Mouse (Mus musculus): ENCODE measurements around the gene Zdhhc18. TPM values are rescaled to one million over a fixed set of nuclear protein-coding genes. Genes with fewer than 3 reads are reported as not detected.
"Not testable (repeated sequence)": the region's sequence is repeated elsewhere in the genome, so short reads cannot be mapped to it uniquely, and the experiment has no call there.

The Zdhhc18 gene
- polyA plus RNA-seq, 1 experiment from 2014 or later: 3.1 TPM

DNA sequence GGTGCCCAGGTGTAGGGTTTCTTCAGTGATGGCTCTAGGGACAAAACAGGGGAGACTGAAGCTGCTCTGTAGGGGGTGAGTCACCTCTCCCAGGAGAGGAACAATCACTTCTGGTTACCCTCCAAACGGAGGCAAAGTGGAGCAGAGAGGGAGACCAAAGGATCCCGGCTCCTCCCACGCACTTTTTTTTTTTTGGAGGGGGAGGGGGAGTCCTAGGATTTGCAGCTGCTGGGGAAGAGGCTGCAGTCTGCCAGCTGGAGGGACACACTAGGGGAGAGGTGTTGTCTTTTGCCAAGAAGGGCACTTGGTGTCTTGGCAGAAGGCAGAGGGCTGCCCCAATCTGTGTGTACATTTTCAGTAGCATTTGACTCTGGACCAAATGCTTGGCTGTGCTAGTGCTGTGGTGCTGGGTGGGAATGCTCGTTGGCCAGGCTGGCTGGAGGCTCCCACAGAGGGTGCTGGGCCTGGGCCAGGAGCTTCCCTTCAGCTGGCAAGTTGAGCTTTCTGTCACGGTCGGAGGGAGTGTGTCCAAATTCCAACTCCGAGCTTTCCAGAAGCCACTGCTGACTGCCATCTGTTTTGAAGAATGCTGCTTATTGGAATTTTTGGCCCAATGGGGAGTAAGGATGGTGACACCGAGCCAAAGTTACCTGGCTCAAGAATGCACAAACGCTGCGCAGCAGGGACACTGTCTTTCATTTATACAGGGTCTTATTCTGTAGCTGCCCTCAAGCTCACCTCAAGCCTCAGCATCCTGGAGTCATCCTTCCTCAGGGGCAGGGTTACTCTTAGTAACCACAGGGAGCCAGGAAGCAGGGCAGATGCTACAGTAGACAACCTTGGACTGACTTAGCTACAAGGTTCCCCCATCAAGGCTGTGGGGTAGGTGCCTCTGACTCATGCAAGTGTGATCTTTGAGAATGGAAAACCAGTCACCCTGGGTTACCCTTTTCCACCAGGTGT lies 10.5 kb upstream of the Zdhhc18 start:
- no peaks in the 10 kb centered on the region for H3K9me3 ChIP-seq (replicated peaks; ENCODE audit: control insufficient read depth, low read length)
- peak overlapping the region; percentile 9; the same call in 1 of the 2 replicates for H3K4me3 ChIP-seq (ENCODE audit: low read depth, low read length)
- peak; percentile 61 for DNase-seq (ENCODE audit: low spot score)
- peak overlapping the region; percentile 74 for H3K27ac ChIP-seq (replicated peaks; ENCODE audit: low read depth, low read length)
- no peak for ATAC-seq (replicated peaks; ENCODE audit: insufficient number of reproducible peaks, low FRiP score, low TSS enrichment, low read depth)
- peak overlapping the region; percentile 32 for H3K9ac ChIP-seq (replicated peaks; ENCODE audit: low read length)
- peaks cover 2% of the 10 kb centered on the region; the same call in 1 of the 2 replicates for H3K36me3 ChIP-seq (replicated peaks; ENCODE audit: control insufficient read depth, insufficient read depth, low read depth, low read length)
- H3K4me2 ChIP-seq (ENCODE audit: low read depth, low read length): peak overlapping the region; percentile 38
- H3K27me3 ChIP-seq (ENCODE audit: control insufficient read depth, insufficient read depth, low read length): no peaks in the 10 kb centered on the region
- peaks cover 5% of the 10 kb centered on the region; the same call in 1 of the 2 replicates for H3K4me1 ChIP-seq (ENCODE audit: control insufficient read depth, insufficient read depth, low read length)
- 20% methylated on average over 10 of the region's 10 CpGs for WGBS

DNA sequence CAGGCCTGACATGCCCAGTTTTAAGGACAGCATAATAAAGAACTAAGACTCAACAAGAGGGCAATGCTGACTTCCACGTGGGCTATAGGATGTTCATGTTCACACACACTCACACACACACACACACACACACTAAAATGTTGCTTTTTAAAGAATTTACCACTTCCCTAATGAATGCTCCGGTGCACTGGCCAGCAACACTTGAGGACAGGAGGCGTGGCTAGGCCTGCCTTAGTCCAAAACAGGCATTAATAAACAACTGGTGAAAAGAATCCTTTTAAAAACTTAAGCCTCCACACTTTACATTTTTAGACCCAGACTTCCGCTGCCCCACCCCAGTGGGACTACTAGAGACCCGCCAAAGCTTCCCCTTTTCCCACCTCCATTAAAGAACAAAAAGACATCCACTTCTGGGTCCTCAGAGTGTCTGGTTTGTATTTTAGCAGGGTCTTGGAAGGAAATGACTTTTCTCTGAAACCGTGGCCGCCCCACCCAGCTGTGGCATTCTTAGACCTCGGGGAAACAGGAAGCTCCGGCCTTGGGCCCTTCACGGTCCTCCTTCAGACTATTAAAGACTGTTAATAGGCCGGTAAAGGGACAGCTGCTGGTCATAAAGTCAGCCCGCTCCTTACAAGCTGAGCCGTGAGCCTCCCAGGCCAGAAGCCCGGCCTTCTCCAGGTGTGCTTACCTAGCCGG lies 9.7 kb upstream of the Zdhhc18 start:
- H3K4me3 ChIP-seq (ENCODE audit: low read depth, low read length): peak overlapping the region; percentile 9; the same call in 1 of the 2 replicates
- WGBS: 11% methylated on average over 15 of the region's 15 CpGs
- ATAC-seq (replicated peaks; ENCODE audit: insufficient number of reproducible peaks, low FRiP score, low TSS enrichment, low read depth) (no peak), DNase-seq (ENCODE audit: low spot score) (peak; percentile 56)
- peak overlapping the region; percentile 74 for H3K27ac ChIP-seq (replicated peaks; ENCODE audit: low read depth, low read length)
- H3K4me2 ChIP-seq (ENCODE audit: low read depth, low read length): peak overlapping the region; percentile 38
- H3K36me3 ChIP-seq (replicated peaks; ENCODE audit: control insufficient read depth, insufficient read depth, low read depth, low read length): peaks cover 2% of the 10 kb centered on the region; the same call in 1 of the 2 replicates
- peak overlapping the region; percentile 29 for H3K9ac ChIP-seq (replicated peaks; ENCODE audit: low read length)
- H3K27me3 ChIP-seq (ENCODE audit: control insufficient read depth, insufficient read depth, low read length): no peaks in the 10 kb centered on the region
- no peaks in the 10 kb centered on the region for H3K9me3 ChIP-seq (replicated peaks; ENCODE audit: control insufficient read depth, low read length)
- peaks cover 5% of the 10 kb centered on the region; the same call in 1 of the 2 replicates for H3K4me1 ChIP-seq (ENCODE audit: control insufficient read depth, insufficient read depth, low read length)

DNA sequence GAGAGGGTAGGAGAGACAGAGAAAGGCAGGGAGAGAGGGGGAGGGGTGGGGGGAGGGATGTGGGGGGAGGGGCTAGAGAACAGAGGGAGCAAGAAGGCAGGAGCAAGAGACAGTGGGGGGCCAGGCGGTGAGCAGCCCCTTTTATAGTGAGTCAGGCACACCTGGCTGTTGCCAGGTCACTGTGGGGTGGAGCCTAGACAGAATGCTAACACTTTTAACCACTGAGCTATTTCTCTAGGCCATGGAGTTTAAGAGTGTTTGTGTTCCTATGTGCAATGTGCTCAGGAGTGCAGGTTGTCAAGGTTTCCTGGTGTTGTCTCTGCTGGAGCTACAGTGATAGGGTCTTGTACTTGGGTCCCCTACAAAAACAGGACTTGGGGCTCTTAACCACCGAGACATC lies 8.8 kb upstream of the Zdhhc18 start:
- Histone ChIP-seq H3K9ac (replicated peaks; ENCODE audit: low read length) (no peak overlapping the region), H3K36me3 (replicated peaks; ENCODE audit: control insufficient read depth, insufficient read depth, low read depth, low read length) (peaks cover 2% of the 10 kb centered on the region; the same call in 1 of the 2 replicates), H3K9me3 (replicated peaks; ENCODE audit: control insufficient read depth, low read length) (no peaks in the 10 kb centered on the region), H3K4me1 (ENCODE audit: control insufficient read depth, insufficient read depth, low read length) (peaks cover 5% of the 10 kb centered on the region; the same call in 1 of the 2 replicates), H3K27me3 (ENCODE audit: control insufficient read depth, insufficient read depth, low read length) (no peaks in the 10 kb centered on the region), H3K4me2 (ENCODE audit: low read depth, low read length) (no peak overlapping the region), H3K27ac (replicated peaks; ENCODE audit: low read depth, low read length) (no peak overlapping the region), H3K4me3 (ENCODE audit: low read depth, low read length) (no peak overlapping the region)
- ATAC-seq (replicated peaks; ENCODE audit: insufficient number of reproducible peaks, low FRiP score, low TSS enrichment, low read depth): no peak
- no peak for DNase-seq (ENCODE audit: low spot score)
- 42% methylated on average over 2 of the region's 2 CpGs for WGBS

DNA sequence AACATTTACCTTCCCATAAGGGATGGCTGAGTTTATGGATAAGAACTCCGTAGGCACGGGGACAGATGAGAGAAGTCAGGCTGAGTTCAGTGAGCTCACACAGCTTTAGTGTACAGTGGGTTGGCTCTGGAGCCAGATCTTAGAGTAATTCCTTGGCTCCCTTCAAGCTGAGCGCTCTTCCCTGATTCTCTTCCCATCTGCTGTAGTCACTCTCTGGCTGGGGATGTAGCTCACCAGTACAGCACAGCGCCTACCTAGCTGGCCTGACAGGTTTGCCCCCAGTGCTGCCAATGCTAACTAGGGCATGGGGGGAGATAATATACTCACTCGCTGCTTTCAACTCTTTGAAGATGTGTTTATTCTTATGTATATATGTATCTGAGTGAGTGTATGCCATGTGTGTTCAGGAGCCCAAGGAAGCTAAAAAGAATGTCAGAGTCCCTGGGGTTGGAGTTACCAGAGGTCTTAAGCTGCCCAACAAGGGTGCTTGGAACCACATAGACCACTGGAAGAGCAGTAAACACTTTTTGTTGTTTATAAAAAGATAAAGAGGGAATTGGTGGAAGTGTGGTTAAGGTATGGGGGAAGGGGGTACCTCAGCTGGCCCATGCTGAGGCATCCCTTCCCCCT lies 8.0 kb upstream of the Zdhhc18 start:
- H3K4me3 ChIP-seq (ENCODE audit: low read depth, low read length): no peak overlapping the region
- H3K9me3 ChIP-seq (replicated peaks; ENCODE audit: control insufficient read depth, low read length): no peaks in the 10 kb centered on the region
- DNase-seq (ENCODE audit: low spot score): no peak
- ATAC-seq (replicated peaks; ENCODE audit: insufficient number of reproducible peaks, low FRiP score, low TSS enrichment, low read depth): no peak
- H3K27me3 ChIP-seq (ENCODE audit: control insufficient read depth, insufficient read depth, low read length): no peaks in the 10 kb centered on the region
- 42% methylated on average over 5 of the region's 5 CpGs for WGBS
- no peak overlapping the region for H3K27ac ChIP-seq (replicated peaks; ENCODE audit: low read depth, low read length)
- no peak overlapping the region for H3K4me2 ChIP-seq (ENCODE audit: low read depth, low read length)
- H3K4me1 ChIP-seq (ENCODE audit: control insufficient read depth, insufficient read depth, low read length): peaks cover 5% of the 10 kb centered on the region; the same call in 1 of the 2 replicates
- H3K9ac ChIP-seq (replicated peaks; ENCODE audit: low read length): no peak overlapping the region
- peaks cover 2% of the 10 kb centered on the region; the same call in 1 of the 2 replicates for H3K36me3 ChIP-seq (replicated peaks; ENCODE audit: control insufficient read depth, insufficient read depth, low read depth, low read length)

DNA sequence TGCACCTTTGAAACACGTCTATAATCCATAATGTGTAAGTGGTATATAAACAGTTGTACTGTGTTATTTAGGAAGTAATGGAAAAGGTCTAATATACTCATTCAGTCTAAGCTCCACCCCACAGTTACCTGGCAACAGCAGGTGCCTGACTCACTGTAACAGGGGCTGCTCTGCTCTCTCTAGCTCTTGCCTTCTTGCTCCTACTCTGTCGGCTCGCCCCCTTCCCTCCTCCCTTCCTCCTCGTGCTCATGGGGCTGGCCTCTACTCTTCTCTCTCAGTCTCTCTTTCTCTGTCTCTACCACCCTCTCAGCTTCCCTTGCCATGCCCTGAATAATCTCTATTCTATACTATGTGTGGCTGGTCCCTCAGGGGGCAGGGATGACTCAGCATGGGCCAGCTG lies 7.0 kb upstream of the Zdhhc18 start:
- DNase-seq (ENCODE audit: low spot score): no peak
- WGBS: 13% methylated on average over 4 of the region's 4 CpGs
- Histone ChIP-seq H3K27ac (replicated peaks; ENCODE audit: low read depth, low read length) (no peak overlapping the region), H3K9me3 (replicated peaks; ENCODE audit: control insufficient read depth, low read length) (no peaks in the 10 kb centered on the region), H3K4me2 (ENCODE audit: low read depth, low read length) (no peak overlapping the region), H3K27me3 (ENCODE audit: control insufficient read depth, insufficient read depth, low read length) (no peaks in the 10 kb centered on the region), H3K4me1 (ENCODE audit: control insufficient read depth, insufficient read depth, low read length) (peaks cover 5% of the 10 kb centered on the region; the same call in 1 of the 2 replicates), H3K4me3 (ENCODE audit: low read depth, low read length) (no peak overlapping the region), H3K9ac (replicated peaks; ENCODE audit: low read length) (no peak overlapping the region), H3K36me3 (replicated peaks; ENCODE audit: control insufficient read depth, insufficient read depth, low read depth, low read length) (no peaks in the 10 kb centered on the region; the same call in 1 of the 2 replicates)
- ATAC-seq (replicated peaks; ENCODE audit: insufficient number of reproducible peaks, low FRiP score, low TSS enrichment, low read depth): no peak

DNA sequence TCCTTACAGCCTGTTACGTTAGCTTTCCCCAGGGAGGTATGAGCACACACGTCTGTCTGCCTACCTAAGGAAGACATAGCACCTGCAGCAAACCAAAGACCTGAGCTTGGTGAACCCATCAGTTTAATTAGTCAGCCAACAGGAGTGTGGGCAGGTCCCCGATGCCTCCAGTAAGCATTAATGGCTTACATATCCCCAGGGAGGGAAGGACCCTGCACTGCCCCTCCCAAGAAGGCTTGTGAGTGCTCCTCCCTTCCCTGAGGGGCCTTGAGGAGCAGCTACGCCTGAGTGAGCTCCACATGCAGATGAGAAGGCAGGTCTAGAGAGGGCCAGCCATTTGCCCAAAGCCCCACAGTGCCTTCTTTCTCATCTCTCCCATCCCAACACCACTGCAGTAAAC lies 6.3 kb upstream of the Zdhhc18 start:
- no peak for ATAC-seq (replicated peaks; ENCODE audit: insufficient number of reproducible peaks, low FRiP score, low TSS enrichment, low read depth)
- no peak for DNase-seq (ENCODE audit: low spot score)
- no peaks in the 10 kb centered on the region for H3K9me3 ChIP-seq (replicated peaks; ENCODE audit: control insufficient read depth, low read length)
- WGBS: 51% methylated on average over 4 of the region's 4 CpGs
- H3K4me2 ChIP-seq (ENCODE audit: low read depth, low read length): no peak overlapping the region
- H3K36me3 ChIP-seq (replicated peaks; ENCODE audit: control insufficient read depth, insufficient read depth, low read depth, low read length): no peaks in the 10 kb centered on the region
- H3K4me1 ChIP-seq (ENCODE audit: control insufficient read depth, insufficient read depth, low read length): peaks cover 5% of the 10 kb centered on the region; the same call in 1 of the 2 replicates
- H3K4me3 ChIP-seq (ENCODE audit: low read depth, low read length): no peak overlapping the region
- no peak overlapping the region for H3K27ac ChIP-seq (replicated peaks; ENCODE audit: low read depth, low read length)
- H3K27me3 ChIP-seq (ENCODE audit: control insufficient read depth, insufficient read depth, low read length): no peaks in the 10 kb centered on the region
- no peak overlapping the region for H3K9ac ChIP-seq (replicated peaks; ENCODE audit: low read length)

DNA sequence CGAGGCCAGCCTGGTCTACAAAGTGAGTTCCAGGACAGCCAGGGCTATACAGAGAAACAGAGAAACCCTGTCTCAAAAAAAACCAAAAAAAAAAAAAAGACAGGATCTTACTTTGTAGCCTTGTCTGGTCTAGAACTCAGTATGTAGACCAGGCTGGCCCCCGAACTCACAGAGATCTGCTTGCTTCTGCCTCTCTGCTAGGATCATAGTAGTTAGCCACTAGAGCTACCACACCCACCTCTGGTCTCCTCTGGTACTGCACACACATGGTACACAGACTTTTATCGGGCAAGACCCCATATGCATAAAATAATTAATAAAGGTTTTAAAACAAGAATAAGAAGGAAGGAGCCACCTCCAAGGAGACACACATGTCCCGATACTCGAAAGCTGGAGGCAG lies 4.1 kb upstream of the Zdhhc18 start:
- not testable (repeated sequence) for H3K36me3 ChIP-seq (replicated peaks; ENCODE audit: control insufficient read depth, insufficient read depth, low read depth, low read length); H3K4me3 ChIP-seq (ENCODE audit: low read depth, low read length); ATAC-seq (replicated peaks; ENCODE audit: insufficient number of reproducible peaks, low FRiP score, low TSS enrichment, low read depth); H3K9me3 ChIP-seq (replicated peaks; ENCODE audit: control insufficient read depth, low read length); H3K4me1 ChIP-seq (ENCODE audit: control insufficient read depth, insufficient read depth, low read length); H3K27me3 ChIP-seq (ENCODE audit: control insufficient read depth, insufficient read depth, low read length); H3K4me2 ChIP-seq (ENCODE audit: low read depth, low read length); H3K27ac ChIP-seq (replicated peaks; ENCODE audit: low read depth, low read length); H3K9ac ChIP-seq (replicated peaks; ENCODE audit: low read length); DNase-seq (ENCODE audit: low spot score)
- 91% methylated on average over 5 of the region's 5 CpGs for WGBS

Measured in embryonic facial prominence, embryonic 11.5 days (tissue).